Mouse (Mus musculus) hindbrain, postnatal 0 days (tissue): Measurements from ENCODE around the gene Pdk2. TPM values are rescaled to one million over a fixed set of nuclear protein-coding genes. Genes with fewer than 3 reads are reported as not detected.
A peak's percentile ranks its signal among the peaks of the same experiment; 100 is the strongest.

ENCODE experiments used
- ATAC-seq: fragments of 200-750 bp; cut with Nextera tagmentation; 2 replicates; pipeline ENCODE4 v1.8.0; 2017; ENCODE audit warnings: mild to moderate bottlenecking, moderate TSS enrichment, moderate library complexity
- DNase-seq: peaks from one replicate; pipeline ENCODE4 v3.0.0-alpha.2; 2015; ENCODE audit warnings: low spot score
- H3K27ac ChIP-seq: fragments of 300-500 bp; sonication (generic); 2 replicates; pipeline ENCODE4 v1.5.1; 2014; ENCODE audit warnings: mild to moderate bottlenecking
- H3K27me3 ChIP-seq: fragments of 300-500 bp; sonication (generic); 2 replicates; pipeline ENCODE4 v1.6.1; 2014; ENCODE audit warnings: low read length, mixed read lengths; ENCODE audit not compliant: insufficient read depth
- H3K36me3 ChIP-seq: fragments of 300-500 bp; sonication (generic); 2 replicates; pipeline ENCODE4 v1.6.1; 2014; ENCODE audit warnings: low read length, mixed read lengths; ENCODE audit not compliant: insufficient read depth
- H3K4me1 ChIP-seq: fragments of 300-500 bp; sonication (generic); 2 replicates; pipeline ENCODE4 v1.6.1; 2014; ENCODE audit warnings: antibody characterized with exemption, low read length, mixed read lengths; ENCODE audit not compliant: insufficient read depth
- H3K4me2 ChIP-seq: fragments of 300-500 bp; sonication (generic); 2 replicates; pipeline ENCODE4 v1.6.1; 2014; ENCODE audit warnings: low read depth, mild to moderate bottlenecking, low read length, moderate library complexity, mixed read lengths
- H3K4me3 ChIP-seq: fragments of 300-500 bp; sonication (generic); 2 replicates; pipeline ENCODE4 v1.5.1; 2014; ENCODE audit warnings: low read length
- H3K9ac ChIP-seq: fragments of 300-500 bp; sonication (generic); replicated peaks from 2 replicates; pipeline ENCODE4 v1.6.1; 2014; ENCODE audit warnings: mild to moderate bottlenecking, low read length, moderate library complexity, mixed read lengths
- H3K9me3 ChIP-seq: fragments of 300-500 bp; sonication (generic); 2 replicates; pipeline ENCODE4 v1.6.1; 2016; ENCODE audit warnings: low read length, mixed read lengths
- CTCF ChIP-seq: IDR thresholded peaks from 2 replicates; pipeline ENCODE4 v1.5.1; 2016; ENCODE audit warnings: antibody characterized with exemption, control low read depth, low read depth
- WGBS: fragments of 180-500 bp; shearing (Covaris S2); extraction: QIAGEN DNeasy Blood & Tissue Kit; methylation state at CpG from one replicate; pipeline ENCODE4 v1.1.7; 2014; 5-methylcytosine and 5-hydroxymethylcytosine counted together
- polyA plus RNA-seq: library from polyadenylated mRNA; unstranded; fragments of >200 nt; fragmentation: Nextera tagmentation; extraction: Ambion mirVana; gene quantifications from 2 replicates; pipeline ENCODE4 v1.2.1, GENCODE M21; 2015
- total RNA-seq: library from RNA; depleted of rRNA; stranded (reverse); fragments of >200 nt; gene quantifications from 2 replicates; pipeline ENCODE4 v1.2.3, GENCODE M21; 2014

Gene Pdk2
- total and polyA plus RNA-seq, 2 experiments from 2014 or later: 25.0 to 49.0 TPM

DNA sequence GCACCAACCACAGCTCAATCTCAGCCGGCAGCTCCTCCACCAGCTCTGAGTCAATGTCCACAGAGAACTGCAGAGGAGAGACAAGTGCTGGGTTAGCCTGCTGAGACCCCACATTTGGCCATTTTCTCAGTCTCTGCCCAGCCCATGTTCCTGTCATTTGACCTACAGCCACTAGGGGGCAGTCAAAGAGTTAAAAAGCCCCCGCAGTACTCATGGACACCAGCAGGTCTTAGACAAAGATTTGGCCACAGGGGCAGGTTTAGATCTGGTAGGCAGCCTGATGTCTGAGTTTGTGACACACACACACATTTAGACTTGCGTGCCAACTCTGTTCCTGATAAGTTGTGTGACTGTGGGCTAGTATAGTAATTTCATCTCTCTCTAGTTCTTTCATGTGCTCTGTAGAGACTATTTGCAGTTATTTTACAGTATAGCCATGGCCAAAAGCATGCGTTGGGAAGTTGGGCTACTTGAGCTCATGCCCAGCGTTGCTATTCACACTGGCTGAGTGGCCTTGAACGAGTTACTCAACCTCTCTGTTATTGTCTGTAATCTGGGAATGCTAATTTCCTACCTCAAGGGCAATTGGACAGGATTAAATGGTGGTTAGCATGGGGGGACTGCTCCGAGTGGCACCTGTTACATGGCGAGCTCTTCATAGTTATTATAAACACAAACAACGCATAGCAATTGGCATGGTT lies 6.0 kb upstream of the Pdk2 start:
- peak; percentile 94 for TF ChIP-seq CTCF
- Histone ChIP-seq H3K36me3 (0 out of 2 replicates have a peak, but pooled peaks cover 4% of the 10 kb centered on the region), H3K27me3 (no peaks in the 10 kb centered on the region), H3K27ac (no peak overlapping the region), H3K4me1 (no peaks in the 10 kb centered on the region), H3K9me3 (no peaks in the 10 kb centered on the region), H3K4me2 (no peak overlapping the region), H3K4me3 (no peak overlapping the region), H3K9ac (no peak overlapping the region)
- 56% methylated on average over 9 of the region's 9 CpGs for WGBS
- DNase-seq (peak; percentile 86), ATAC-seq (peak; percentile 70)

DNA sequence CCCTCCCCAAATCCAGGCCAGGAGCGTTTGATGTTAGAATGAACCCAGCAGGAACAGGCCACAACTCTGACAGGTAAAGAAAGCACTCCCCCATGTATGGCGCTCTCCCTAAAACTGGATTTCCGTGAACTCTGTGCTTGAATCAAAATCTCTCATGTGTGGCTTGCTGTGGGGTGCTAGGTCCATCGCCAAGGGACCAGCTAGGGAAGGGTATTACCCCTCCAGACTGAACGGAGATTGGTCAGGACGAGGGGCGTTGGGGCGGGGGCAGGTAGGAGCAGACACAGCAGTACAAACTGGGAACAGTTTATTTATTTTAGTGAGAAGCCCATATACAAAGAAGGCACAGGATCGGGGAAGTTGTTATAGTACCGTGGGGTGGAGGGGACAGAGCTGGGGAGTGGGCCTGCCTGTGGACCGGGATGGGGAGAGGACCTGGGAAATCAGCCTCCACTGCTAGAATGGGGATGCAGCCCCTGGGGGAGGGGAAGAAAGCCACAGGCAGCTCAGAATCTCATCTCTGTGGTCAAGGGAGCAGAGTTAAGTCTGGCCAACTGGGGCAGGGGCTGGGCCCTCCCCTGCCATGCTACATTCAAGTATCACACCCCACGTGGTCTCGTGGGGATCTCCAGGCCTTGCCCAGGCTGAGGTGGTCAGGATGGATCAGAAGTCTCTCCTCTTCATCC lies 3.2 kb upstream of the Pdk2 start:
- Histone ChIP-seq H3K36me3 (0 out of 2 replicates have a peak, but pooled peaks cover 4% of the 10 kb centered on the region), H3K9ac (no peak overlapping the region), H3K4me1 (peaks cover 11% of the 10 kb centered on the region; the same call in 1 of the 2 replicates), H3K4me2 (no peak overlapping the region), H3K27me3 (no peaks in the 10 kb centered on the region), H3K9me3 (no peaks in the 10 kb centered on the region), H3K4me3 (no peak overlapping the region), H3K27ac (no peak overlapping the region)
- TF ChIP-seq CTCF: no peak
- ATAC-seq (no peak), DNase-seq (no peak)
- WGBS: 62% methylated on average over 12 of the region's 13 CpGs

DNA sequence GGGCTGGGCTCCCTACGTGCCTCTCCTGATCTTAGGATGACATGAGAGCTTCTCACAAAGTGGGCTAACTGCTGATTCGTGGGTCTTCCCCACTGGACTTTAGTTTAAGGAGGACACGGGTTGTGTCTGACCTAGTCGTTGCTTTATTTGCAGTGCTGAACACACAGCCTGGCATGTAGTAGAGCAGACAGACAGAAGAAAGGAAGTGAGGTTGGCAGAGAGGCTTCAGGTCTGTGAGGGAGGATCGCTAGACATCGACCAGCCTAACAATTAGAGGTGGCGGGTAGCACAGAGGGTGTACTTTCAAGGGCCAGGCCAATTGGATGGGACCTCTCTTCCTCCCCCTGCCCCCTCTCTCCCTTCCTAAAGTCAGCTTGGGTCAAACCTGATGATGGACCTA lies 2.5 kb upstream of the Pdk2 start:
- DNase-seq (no peak), ATAC-seq (no peak)
- Histone ChIP-seq H3K9ac (no peak overlapping the region), H3K4me2 (no peak overlapping the region), H3K4me1 (peaks cover 11% of the 10 kb centered on the region; the same call in 1 of the 2 replicates), H3K9me3 (no peaks in the 10 kb centered on the region), H3K36me3 (0 out of 2 replicates have a peak, but pooled peaks cover 4% of the 10 kb centered on the region), H3K27me3 (no peaks in the 10 kb centered on the region), H3K4me3 (no peak overlapping the region), H3K27ac (no peak overlapping the region)
- TF ChIP-seq CTCF: no peak
- 63% methylated on average over 7 of the region's 7 CpGs for WGBS

DNA sequence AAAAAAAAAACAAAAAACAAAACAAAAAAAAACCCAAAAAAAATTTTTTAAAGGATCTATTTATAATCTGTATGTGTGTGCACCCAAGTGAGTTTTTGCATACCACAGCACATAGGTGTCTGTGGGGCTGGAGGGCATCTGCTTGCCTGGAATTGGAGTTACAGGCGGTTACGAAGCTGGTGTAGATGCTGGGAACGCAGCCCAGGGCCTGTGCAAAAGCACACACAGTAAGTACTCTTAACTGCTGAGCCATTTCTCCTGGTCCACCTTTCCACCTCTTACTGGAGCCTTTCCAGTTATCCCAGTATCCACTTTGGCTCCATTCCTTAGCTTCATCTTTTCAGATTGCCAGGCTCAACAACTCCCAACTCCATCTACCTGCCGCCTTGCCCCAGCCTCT lies 1.9 kb upstream of the Pdk2 start:
- no peak overlapping the region for H3K4me2 ChIP-seq
- H3K27me3 ChIP-seq: no peaks in the 10 kb centered on the region
- 0 out of 2 replicates have a peak, but pooled peaks cover 4% of the 10 kb centered on the region for H3K36me3 ChIP-seq
- no peaks in the 10 kb centered on the region for H3K9me3 ChIP-seq
- TF ChIP-seq CTCF: no peak
- H3K27ac ChIP-seq: no peak overlapping the region
- WGBS: 91% methylated on average over 4 of the region's 4 CpGs
- ATAC-seq (no peak), DNase-seq (no peak)
- peaks cover 11% of the 10 kb centered on the region; the same call in 1 of the 2 replicates for H3K4me1 ChIP-seq
- no peak overlapping the region for H3K9ac ChIP-seq
- no peak overlapping the region for H3K4me3 ChIP-seq

DNA sequence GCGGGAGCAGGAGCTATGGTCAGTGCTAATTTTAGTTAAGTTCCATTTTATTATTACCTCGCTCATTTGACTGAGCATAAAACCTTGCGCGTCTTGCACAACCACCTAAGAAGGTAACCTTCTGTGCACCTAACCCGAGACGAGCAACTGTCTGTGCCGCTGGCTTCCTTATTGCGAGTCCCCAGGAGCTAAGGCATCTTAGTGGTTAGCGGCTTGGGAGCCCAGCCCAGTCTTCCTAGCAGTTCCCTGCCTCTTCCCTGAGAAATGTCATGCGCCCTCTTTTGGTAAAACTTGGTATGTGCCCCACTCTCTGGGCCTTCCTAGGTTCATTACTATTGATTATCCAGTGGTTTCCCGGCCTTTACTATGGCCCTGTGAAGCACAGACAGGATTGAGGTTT lies 942 bp upstream of the Pdk2 start:
- Histone ChIP-seq H3K27ac (peak overlapping the region; percentile 48; the same call in 1 of the 2 replicates), H3K4me3 (peak overlapping the region; percentile 74), H3K4me2 (peak overlapping the region; percentile 86), H3K9me3 (no peaks in the 10 kb centered on the region), H3K4me1 (peaks cover 11% of the 10 kb centered on the region; the same call in 1 of the 2 replicates), H3K36me3 (0 out of 2 replicates have a peak, but pooled peaks cover 4% of the 10 kb centered on the region), H3K27me3 (no peaks in the 10 kb centered on the region), H3K9ac (peak overlapping the region; percentile 15; the same call in 1 of the 2 replicates)
- no peak for ATAC-seq
- peak; percentile 90 for DNase-seq
- WGBS: under 1% methylated on average over 11 of the region's 11 CpGs
- TF ChIP-seq CTCF: peak; percentile 82

DNA sequence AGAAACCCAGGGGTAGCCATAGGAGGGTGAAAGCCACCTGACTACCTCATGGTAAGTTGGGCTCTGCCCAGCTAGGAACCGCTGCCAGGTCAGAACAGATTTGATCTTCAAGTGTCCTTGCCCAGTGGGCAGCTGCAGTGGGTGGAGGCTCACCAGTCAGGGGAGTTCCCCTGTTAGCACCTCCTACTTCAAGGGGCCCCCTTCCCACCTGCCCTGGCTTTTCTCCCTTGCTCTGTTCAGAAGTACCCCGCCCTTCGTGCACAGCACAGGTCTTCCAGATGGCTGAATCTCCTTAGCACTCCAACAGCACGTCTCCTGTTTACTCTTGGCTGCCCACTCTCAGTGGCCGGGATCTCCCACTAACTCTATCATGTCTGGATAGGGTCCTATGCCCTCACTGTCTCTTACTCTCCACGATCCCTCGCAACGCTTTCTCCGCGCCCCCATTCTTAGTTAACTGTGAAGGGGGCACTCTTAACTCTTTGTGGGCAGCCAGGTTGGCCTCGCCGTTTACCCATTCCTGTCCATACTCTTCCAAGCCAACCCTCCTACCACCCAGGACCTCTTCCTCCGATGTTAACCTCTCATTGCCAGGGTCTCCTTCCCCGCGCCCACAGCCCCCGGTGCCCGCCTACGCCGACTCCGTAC lies 539 bp downstream of the Pdk2 start:
- Histone ChIP-seq H3K9me3 (no peaks in the 10 kb centered on the region), H3K36me3 (no peaks in the 10 kb centered on the region), H3K4me2 (peak overlapping the region; percentile 86), H3K9ac (peak overlapping the region; percentile 62), H3K27ac (peak overlapping the region; percentile 82), H3K4me3 (peak overlapping the region; percentile 74), H3K4me1 (peaks cover 11% of the 10 kb centered on the region; the same call in 1 of the 2 replicates), H3K27me3 (no peaks in the 10 kb centered on the region)
- WGBS: 3% methylated on average over 20 of the region's 20 CpGs
- ATAC-seq (peak; percentile 15), DNase-seq (peak; percentile 57)
- no peak for TF ChIP-seq CTCF
